Mouse (Mus musculus) lung, adult 2 months (tissue): ENCODE measurements around the gene Sfxn5. TPM values are rescaled to one million over a fixed set of nuclear protein-coding genes. Genes with fewer than 3 reads are reported as not detected.
A peak's percentile ranks its signal among the peaks of the same experiment; 100 is the strongest.

ENCODE experiments used
- DNase-seq: peaks from one replicate; pipeline ENCODE4 v3.0.0; 2022
- H3K4me1 ChIP-seq: fragments of 200-500 bp; 2 replicates; pipeline ENCODE4 v1.6.1; 2011; ENCODE audit warnings: low read length; ENCODE audit not compliant: control insufficient read depth, insufficient read depth
- H3K4me3 ChIP-seq: fragments of 200-500 bp; replicated peaks from 2 replicates; pipeline ENCODE3; 2011; ENCODE audit warnings: low read depth, mild to moderate bottlenecking, control low read depth, low read length; ENCODE audit errors: extremely low read depth
- CTCF ChIP-seq: fragments of 200-500 bp; IDR thresholded peaks from 2 replicates; pipeline ENCODE4 v1.5.1; 2011; ENCODE audit warnings: mild to moderate bottlenecking, low read length, control low read depth; ENCODE audit not compliant: insufficient read depth
- POLR2A ChIP-seq: fragments of 200-500 bp; IDR thresholded peaks from 2 replicates; pipeline ENCODE4 v1.6.1; 2011; ENCODE audit warnings: low read depth, mild to moderate bottlenecking, control low read depth, low read length, borderline replicate concordance; ENCODE audit errors: extremely low read depth
- WGBS: fragments of 180-500 bp; shearing (Covaris S2); methylation state at CpG from one replicate; pipeline ENCODE4 v1.1.7; 2018; 5-methylcytosine and 5-hydroxymethylcytosine counted together
- polyA plus RNA-seq: library from polyadenylated mRNA; depleted of rRNA; stranded (reverse); fragments of >200 nt; gene quantifications from 2 replicates; pipeline ENCODE4 v1.2.3, GENCODE M21; 2012

Gene Sfxn5
- polyA plus RNA-seq, 1 experiment = 8.0 TPM

- Histone ChIP-seq H3K4me3 (peak within 1 kb of the TSS; percentile 99), H3K4me1 (peaks cover 10% of the 10 kb centered on the region; the same call in 1 of the 2 replicates)
- DNase-seq = no peak
- no peak for TF ChIP-seq CTCF
- no peak for TF ChIP-seq POLR2A
- WGBS = 1% methylated on average over 80 of the region's 80 CpGs
Measured at GRCm38 (mm10) chr6:85373951-85374733, 40.9 kb upstream of the Sfxn5 start, which contains the start of gene Rab11fip5. TSS of gene Rab11fip5 (minus strand) at chr6:85374634.

DNA sequence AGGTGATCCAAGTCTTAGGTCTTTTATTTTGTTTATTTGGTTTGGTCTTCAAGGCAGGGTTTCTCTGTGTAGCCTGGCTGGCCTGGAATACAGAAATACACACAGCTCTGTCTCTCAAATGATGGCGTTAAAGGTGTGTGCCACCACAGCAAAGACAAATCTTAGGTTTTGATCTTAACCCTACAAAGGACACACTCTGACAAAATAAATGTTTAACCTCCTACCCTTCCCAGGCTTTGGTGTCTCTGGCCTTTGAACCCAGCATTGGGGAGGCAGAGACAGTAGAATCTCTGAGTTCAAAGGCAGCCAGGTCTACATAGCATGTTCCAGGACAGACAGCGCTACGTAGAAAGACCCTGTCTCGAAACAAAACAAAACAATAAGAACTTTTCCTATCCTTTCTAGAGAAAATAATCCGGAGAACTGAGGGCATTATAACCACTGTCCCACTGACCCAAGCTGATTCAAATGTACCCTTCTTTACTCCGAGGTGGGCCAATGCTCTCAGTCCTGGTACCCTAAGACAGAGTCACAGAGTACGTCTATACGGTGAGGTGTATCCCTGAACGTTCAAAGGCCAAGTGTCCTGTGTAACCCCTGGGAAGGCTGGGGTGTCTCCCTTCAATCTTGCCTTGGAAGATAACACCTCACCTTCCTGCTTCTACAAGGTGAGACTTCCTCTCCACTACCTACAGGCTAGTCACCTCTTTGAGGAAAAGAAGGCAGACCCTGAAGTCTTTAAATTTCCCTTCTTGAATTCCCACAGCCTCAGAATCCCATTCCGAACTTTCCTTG, 40.0 kb upstream of the Sfxn5 start:
- WGBS = 78% methylated on average over 10 of the region's 10 CpGs
- Histone ChIP-seq H3K4me1 (peaks cover 14% of the 10 kb centered on the region; the same call in 1 of the 2 replicates), H3K4me3 (peak overlapping the region; percentile 83)
- no peak for DNase-seq
- TF ChIP-seq CTCF (no peak), POLR2A (no peak)

DNA sequence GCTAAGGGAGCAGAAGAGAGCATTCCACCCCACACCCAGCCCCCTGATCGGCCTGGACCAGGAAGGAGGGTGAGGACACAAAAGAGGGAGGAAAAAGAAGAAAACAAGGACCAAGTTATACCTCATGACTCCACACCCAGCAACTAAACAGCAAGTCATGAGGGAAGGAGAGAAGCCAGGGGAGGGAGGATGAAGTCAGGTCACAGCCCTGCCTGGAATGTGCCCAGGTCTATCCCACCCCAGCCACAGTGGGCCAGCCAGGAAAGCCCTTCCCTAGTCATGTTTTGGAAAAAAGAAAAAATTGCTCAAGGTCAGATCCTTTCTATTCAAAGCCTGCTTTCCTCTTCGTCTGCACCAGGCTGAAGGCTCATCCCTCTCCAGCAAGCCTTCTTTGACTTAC, 39.3 kb upstream of the Sfxn5 start:
- H3K4me1 ChIP-seq = peaks cover 14% of the 10 kb centered on the region; the same call in 1 of the 2 replicates
- DNase-seq = no peak
- WGBS = 63% methylated on average over 2 of the region's 2 CpGs
- no peak overlapping the region for H3K4me3 ChIP-seq
- no peak for TF ChIP-seq CTCF
- TF ChIP-seq POLR2A = no peak

DNA sequence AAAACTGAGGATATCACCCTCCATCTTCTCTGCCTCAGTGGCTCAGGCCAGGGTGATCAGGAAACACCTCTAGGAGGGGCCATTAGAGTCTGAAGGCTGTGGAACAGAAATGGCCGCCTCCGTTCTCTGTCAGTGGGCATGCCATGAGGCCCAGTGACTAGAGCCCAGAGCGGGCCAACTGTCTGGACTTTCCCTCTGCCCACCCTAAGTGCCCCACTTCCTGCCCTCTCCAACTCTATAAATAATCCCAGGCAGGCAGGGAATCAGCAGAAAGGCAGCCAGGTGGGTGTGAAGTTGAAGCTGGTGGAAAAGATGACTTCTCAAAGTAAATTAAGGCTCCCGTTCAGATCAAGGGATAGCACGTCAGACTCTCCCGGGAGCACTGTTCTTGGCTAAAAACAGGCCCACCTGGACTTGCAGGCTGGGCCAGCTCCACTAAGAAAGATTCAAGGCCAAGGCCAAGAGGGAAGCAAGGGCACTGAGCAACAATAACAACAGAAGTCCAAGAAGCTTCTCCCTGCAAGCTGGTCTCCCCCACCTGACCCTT, 38.7 kb upstream of the Sfxn5 start:
- WGBS = 61% methylated on average over 6 of the region's 6 CpGs
- Histone ChIP-seq H3K4me3 (no peak overlapping the region), H3K4me1 (peaks cover 14% of the 10 kb centered on the region; the same call in 1 of the 2 replicates)
- no peak for DNase-seq
- TF ChIP-seq POLR2A (no peak), CTCF (no peak)

GRCm38 (mm10) chr6:85370666-85371430, 37.6 kb upstream of the Sfxn5 start:
- 69% methylated on average over 9 of the region's 9 CpGs for WGBS
- Histone ChIP-seq H3K4me3 (no peak overlapping the region), H3K4me1 (peaks cover 14% of the 10 kb centered on the region; the same call in 1 of the 2 replicates)
- TF ChIP-seq CTCF = no peak
- TF ChIP-seq POLR2A = no peak
- DNase-seq = no peak

DNA sequence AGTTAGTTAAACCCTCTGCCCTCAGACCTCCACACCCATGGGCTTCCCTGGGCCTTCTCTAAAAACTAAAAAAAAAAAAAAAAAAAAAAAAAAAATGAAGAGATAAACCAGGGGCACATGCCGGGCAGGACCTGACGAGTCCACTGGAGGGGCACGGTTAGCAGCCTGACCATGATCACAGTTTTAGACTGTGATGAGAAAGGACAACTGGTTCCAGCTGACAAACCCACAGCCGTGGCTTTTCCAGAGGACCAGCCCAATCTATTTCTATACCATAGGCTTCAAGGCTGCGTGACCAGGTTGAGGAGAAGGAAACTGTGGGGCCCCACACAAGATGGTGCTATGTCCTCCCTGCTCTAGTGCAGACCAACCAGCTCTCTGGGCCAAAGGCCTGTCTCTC, 36.8 kb upstream of the Sfxn5 start:
- Histone ChIP-seq H3K4me1 (peaks cover 14% of the 10 kb centered on the region; the same call in 1 of the 2 replicates), H3K4me3 (no peak overlapping the region)
- 92% methylated on average over 5 of the region's 5 CpGs for WGBS
- TF ChIP-seq POLR2A = no peak
- no peak for TF ChIP-seq CTCF
- DNase-seq = no peak

GRCm38 (mm10) chr6:85369181-85369860, 36.1 kb upstream of the Sfxn5 start:
- Histone ChIP-seq H3K4me3 (no peak overlapping the region), H3K4me1 (peaks cover 14% of the 10 kb centered on the region; the same call in 1 of the 2 replicates)
- TF ChIP-seq CTCF (no peak), POLR2A (no peak)
- WGBS = 32% methylated on average over 5 of the region's 5 CpGs
- no peak for DNase-seq

DNA sequence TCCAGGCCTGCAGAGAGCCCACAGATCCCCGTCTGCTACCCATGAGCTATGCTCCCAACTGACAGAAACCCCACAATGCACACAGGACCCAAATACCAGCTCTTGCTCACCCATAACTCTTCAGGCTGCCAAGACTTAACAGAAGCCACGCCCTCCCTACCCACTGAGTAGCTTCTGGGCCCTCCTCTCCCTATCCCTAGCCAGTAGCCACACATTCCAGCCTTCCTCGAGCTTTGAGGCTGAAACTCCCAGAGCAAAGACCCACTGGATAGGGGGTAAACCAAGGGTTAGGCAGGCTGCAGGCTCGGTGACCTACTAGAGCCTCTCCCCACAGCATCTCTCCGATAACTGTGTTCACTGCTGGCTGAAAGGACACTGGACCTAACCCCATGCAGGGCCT, 35.5 kb upstream of the Sfxn5 start:
- WGBS = 69% methylated on average over 5 of the region's 5 CpGs
- peaks cover 14% of the 10 kb centered on the region; the same call in 1 of the 2 replicates for H3K4me1 ChIP-seq
- no peak for DNase-seq
- H3K4me3 ChIP-seq = no peak overlapping the region
- TF ChIP-seq POLR2A (no peak), CTCF (no peak)
